8 mouse cellular contexts compared by ENCODE assay signal in genomic region chr7:143548976-143549457, GRCm38 (mm10). TPM values are rescaled to one million over a fixed set of nuclear protein-coding genes. Genes with fewer than 3 reads are reported as not detected.
DNase-seq lines count a peak whose midpoint lies in the region; ATAC-seq lines count a peak whose summit lies in the region.

Gene Nap1l4, minus strand, starts transcription at chr7:143549106.

- DNase-seq in adrenal gland, adult (ENCODE audit: inconsistent age in 2 of 2, low spot score in 1 of 2): peak; percentile 99 to 100
- peak; percentile 100 for DNase-seq in embryo, embryonic 10.5 days (ENCODE audit: low spot score)
- DNase-seq in gastrocnemius, postnatal 14 days: peak; percentile 96
- DNase-seq in left cerebral cortex, postnatal 10 days (ENCODE audit: extremely low spot score in 1 of 2, low spot score in 2 of 2): peak; percentile 96 to 100
- peak; percentile 100 for DNase-seq in right cerebral cortex, postnatal 25 days
- DNase-seq in urinary bladder, postnatal 4 days (ENCODE audit: low spot score in 2 of 2): peak; percentile 97 to 99

- intact Hi-C loops in gastrocnemius, postnatal 14 days (cut with DNase I; ENCODE audit: low total_unique reads): no loop called here
- intact Hi-C loops in left cerebral cortex, postnatal 10 days (cut with DNase I): no loop called here

- peak; percentile 91 for ATAC-seq in inflammation-experienced regulatory T-cells, adult 6 months
- ATAC-seq in megakaryocyte-erythroid progenitor cell, adult 5-6 weeks (replicated peaks; ENCODE audit: low FRiP score, low TSS enrichment, poor library complexity, severe bottlenecking): peak; percentile 94

RNA-seq across cellular contexts. Expression of gene Nap1l4, which starts in this region (rescaled TPM):
- total RNA-seq in gastrocnemius, postnatal 14 days (2021): 100 to 1,000 TPM; 158 to 159 TPM
- polyA plus RNA-seq in inflammation-experienced regulatory T-cells, adult 6 months (2017; shearing (Covaris generic)): 100 to 1,000 TPM; 258 to 310 (median 262) TPM
- 100 to 1,000 TPM; 142 to 147 TPM for total RNA-seq in left cerebral cortex, postnatal 10 days (2021)
- total RNA-seq in megakaryocyte-erythroid progenitor cell, adult 5-6 weeks (2014; fragmentation: Nextera tagmentation): 130 and 169 TPM in 2 replicates
- total RNA-seq in megakaryocyte-erythroid progenitor cell, adult 5-6 weeks (2017): 222 and 257 TPM in 2 replicates

Comparison
In these comparisons a context has a peak if more than half of its experiments do, and no peak if none do; other contexts are left out.
1. Peak in every context shown above with its lines: DNase-seq and ATAC-seq.